Mouse (Mus musculus) liver, embryonic 13.5 days (tissue): ENCODE results near the gene Pdss2. TPM values are rescaled to one million over a fixed set of nuclear protein-coding genes. Genes with fewer than 3 reads are reported as not detected.

Experiments used
- ATAC-seq: fragments of 200-750 bp; cut with Nextera tagmentation; 2 replicates; pipeline ENCODE4 v1.8.0; 2017; ENCODE audit warnings: low read depth, mild to moderate bottlenecking, moderate number of reproducible peaks, moderate library complexity
- DNase-seq: peaks from one replicate; pipeline ENCODE4 v3.0.0; 2022
- H3K27ac ChIP-seq: fragments of 300-500 bp; sonication (generic); 2 replicates; pipeline ENCODE4 v1.5.1; 2015; ENCODE audit warnings: moderate library complexity, mild to moderate bottlenecking, inconsistent platforms
- H3K27me3 ChIP-seq: fragments of 300-500 bp; sonication (generic); 2 replicates; pipeline ENCODE4 v1.6.1; 2015; ENCODE audit warnings: mild to moderate bottlenecking, inconsistent platforms
- H3K36me3 ChIP-seq: fragments of 300-500 bp; sonication (generic); 2 replicates; pipeline ENCODE4 v1.6.1; 2015; ENCODE audit warnings: mild to moderate bottlenecking, inconsistent platforms
- H3K4me1 ChIP-seq: fragments of 300-500 bp; sonication (generic); replicated peaks from 2 replicates; pipeline ENCODE4 v1.6.1; 2015; ENCODE audit warnings: inconsistent platforms
- H3K4me2 ChIP-seq: fragments of 300-500 bp; sonication (generic); 2 replicates; pipeline ENCODE4 v1.6.1; 2015; ENCODE audit warnings: inconsistent platforms, mild to moderate bottlenecking, moderate library complexity
- H3K4me3 ChIP-seq: fragments of 300-500 bp; sonication (generic); replicated peaks from 2 replicates; pipeline ENCODE4 v1.5.1; 2015; ENCODE audit warnings: mild to moderate bottlenecking, inconsistent platforms
- H3K9ac ChIP-seq: fragments of 300-500 bp; sonication (generic); 2 replicates; pipeline ENCODE4 v1.6.1; 2015; ENCODE audit warnings: mild to moderate bottlenecking, inconsistent platforms
- H3K9me3 ChIP-seq: fragments of 300-500 bp; sonication (generic); replicated peaks from 2 replicates; pipeline ENCODE4 v1.6.1; 2016; ENCODE audit warnings: inconsistent platforms
- WGBS: fragments of 180-500 bp; shearing (Covaris S2); methylation state at CpG from one replicate; pipeline ENCODE4 v1.1.7; 2015; ENCODE audit not compliant: insufficient replicate concordance; 5-methylcytosine and 5-hydroxymethylcytosine counted together
- polyA plus RNA-seq: library from polyadenylated mRNA; unstranded; fragments of >200 nt; fragmentation: Nextera tagmentation; extraction: Ambion mirVana; gene quantifications from 2 replicates; pipeline ENCODE4 v1.2.1, GENCODE M21; 2015

Gene Pdss2
- polyA plus RNA-seq, 1 experiment from 2014 or later = 9.0 TPM

DNA sequence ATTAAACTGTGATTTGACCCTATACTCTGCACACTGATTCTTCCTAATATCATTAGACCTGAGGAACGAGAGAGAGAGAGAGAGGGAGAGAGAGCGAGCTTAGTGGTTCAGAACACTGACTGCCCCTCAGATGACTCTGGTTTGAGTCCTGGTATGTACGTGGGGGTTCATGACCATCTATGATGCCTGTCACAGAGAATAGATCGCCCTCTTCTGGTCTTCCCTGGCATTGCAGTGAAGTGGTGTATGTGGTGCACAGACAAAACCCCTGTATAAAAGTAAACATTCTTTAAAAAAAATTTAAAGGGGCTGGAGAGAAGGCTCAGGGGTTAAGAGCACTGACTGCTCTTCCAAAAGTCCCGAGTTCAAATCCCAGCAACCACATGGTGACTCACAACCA, 157.0 kb downstream of the Pdss2 start:
- no peak overlapping the region for H3K4me3 ChIP-seq
- no peak for ATAC-seq
- peaks cover 10% of the 10 kb centered on the region for H3K4me1 ChIP-seq
- H3K27me3 ChIP-seq = no peaks in the 10 kb centered on the region
- no peaks in the 10 kb centered on the region for H3K36me3 ChIP-seq
- H3K27ac ChIP-seq = no peak overlapping the region
- H3K9me3 ChIP-seq = no peaks in the 10 kb centered on the region
- H3K9ac ChIP-seq = no peak overlapping the region
- 27% methylated on average over 5 of the region's 5 CpGs for WGBS
- H3K4me2 ChIP-seq = no peak overlapping the region
- DNase-seq = peak; percentile 42

DNA sequence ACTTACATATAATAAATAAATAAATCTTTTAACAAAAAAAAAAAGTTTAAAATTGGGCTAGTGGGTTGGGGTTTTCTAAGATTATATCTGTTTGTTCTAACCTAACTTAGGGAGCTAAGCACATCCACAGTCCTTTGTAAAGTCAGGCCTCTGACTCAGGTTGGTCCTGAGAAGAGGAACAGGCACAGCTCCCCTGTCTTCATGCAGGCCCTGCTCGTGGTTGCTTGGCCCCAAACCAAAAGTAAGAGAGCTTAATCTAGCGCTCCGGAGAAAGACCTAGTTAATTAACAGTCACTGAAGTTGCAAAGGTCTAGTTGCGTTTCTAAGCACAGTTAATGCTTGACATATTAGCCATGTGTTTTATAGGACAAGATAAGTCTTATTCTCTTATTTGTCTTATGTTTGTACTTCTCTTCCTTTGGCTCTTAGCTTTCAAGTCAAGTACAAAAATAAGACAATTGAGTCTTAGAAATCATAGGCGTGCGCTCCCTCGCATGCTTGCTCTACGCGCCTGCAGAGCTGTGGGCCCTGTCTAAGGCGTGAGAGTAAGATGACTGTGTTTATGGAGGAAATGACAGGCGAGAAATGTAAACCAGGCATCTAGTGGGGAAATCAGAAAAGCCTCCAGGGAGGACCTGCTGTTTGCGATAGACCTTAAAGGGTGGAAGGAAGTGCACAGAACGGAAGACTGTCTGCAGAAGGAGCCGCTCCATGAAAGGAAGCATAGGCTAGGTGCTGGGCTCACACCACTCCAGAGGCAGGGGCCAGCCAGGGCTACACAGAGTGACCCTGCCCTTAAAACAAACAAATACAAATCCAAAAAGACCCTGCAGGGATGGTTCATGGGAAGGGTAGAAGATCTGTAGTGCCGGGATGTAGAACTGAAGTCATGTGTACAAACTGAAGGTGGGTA, 157.7 kb downstream of the Pdss2 start:
- Histone ChIP-seq H3K9ac (no peak overlapping the region), H3K27me3 (no peaks in the 10 kb centered on the region), H3K4me1 (peaks cover 10% of the 10 kb centered on the region), H3K9me3 (no peaks in the 10 kb centered on the region), H3K4me3 (no peak overlapping the region), H3K36me3 (no peaks in the 10 kb centered on the region), H3K4me2 (no peak overlapping the region), H3K27ac (no peak overlapping the region)
- 62% methylated on average over 15 of the region's 15 CpGs for WGBS
- no peak for DNase-seq
- no peak for ATAC-seq

GRCm38 (mm10) chr10:43382660-43383059, 161.4 kb downstream of the Pdss2 start:
- ATAC-seq = peak; percentile 62; the same call in 1 of the 2 replicates

GRCm38 (mm10) chr10:43384623-43385022, 163.3 kb downstream of the Pdss2 start:
- no peaks in the 10 kb centered on the region for H3K9me3 ChIP-seq
- DNase-seq = no peak
- H3K4me1 ChIP-seq = peaks cover 17% of the 10 kb centered on the region
- peak; percentile 77 for ATAC-seq
- no peak overlapping the region for H3K4me3 ChIP-seq
- no peaks in the 10 kb centered on the region for H3K36me3 ChIP-seq
- H3K9ac ChIP-seq = no peak overlapping the region
- no peaks in the 10 kb centered on the region for H3K27me3 ChIP-seq
- WGBS = 35% methylated on average over 5 of the region's 5 CpGs
- H3K4me2 ChIP-seq = no peak overlapping the region
- H3K27ac ChIP-seq = no peak overlapping the region

More at GRCm38 (mm10) chr10:43382660-43383059, 161.4 kb downstream of the Pdss2 start:
- Histone ChIP-seq H3K36me3 (no peaks in the 10 kb centered on the region), H3K4me2 (no peak overlapping the region), H3K27ac (no peak overlapping the region), H3K9ac (no peak overlapping the region), H3K27me3 (no peaks in the 10 kb centered on the region), H3K9me3 (no peaks in the 10 kb centered on the region), H3K4me3 (no peak overlapping the region), H3K4me1 (peaks cover 21% of the 10 kb centered on the region)
- 78% methylated on average over 3 of the region's 3 CpGs for WGBS
- DNase-seq = peak; percentile 15

DNA sequence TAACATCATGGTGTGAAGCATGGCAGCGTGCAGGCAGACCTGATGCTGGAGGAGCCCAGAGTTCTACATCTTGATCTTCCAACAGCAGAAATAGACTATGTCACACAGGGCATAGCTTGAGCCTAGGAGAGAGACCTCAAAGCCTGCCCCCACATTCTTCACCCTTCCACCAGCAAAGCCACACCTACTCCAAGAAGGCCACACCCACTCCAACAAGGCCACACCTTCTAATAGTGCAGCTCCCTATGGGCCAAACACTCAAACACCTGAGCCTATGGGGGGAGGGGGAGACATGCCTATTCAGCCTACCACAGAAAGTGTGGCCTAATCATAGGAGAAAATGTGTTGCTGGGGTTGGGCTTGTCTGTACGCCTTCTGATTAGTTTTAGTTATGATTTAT, 171.6 kb downstream of the Pdss2 start:
- DNase-seq (no peak), ATAC-seq (no peak)
- 76% methylated on average over 2 of the region's 2 CpGs for WGBS
- no peaks in the 10 kb centered on the region for H3K9me3 ChIP-seq
- no peaks in the 10 kb centered on the region for H3K27me3 ChIP-seq
- H3K4me2 ChIP-seq = no peak overlapping the region
- peaks cover 9% of the 10 kb centered on the region for H3K36me3 ChIP-seq
- no peak overlapping the region for H3K9ac ChIP-seq
- 0 out of 2 replicates have a peak, but pooled peaks cover 6% of the 10 kb centered on the region for H3K4me1 ChIP-seq
- no peak overlapping the region for H3K27ac ChIP-seq
- no peak overlapping the region for H3K4me3 ChIP-seq

DNA sequence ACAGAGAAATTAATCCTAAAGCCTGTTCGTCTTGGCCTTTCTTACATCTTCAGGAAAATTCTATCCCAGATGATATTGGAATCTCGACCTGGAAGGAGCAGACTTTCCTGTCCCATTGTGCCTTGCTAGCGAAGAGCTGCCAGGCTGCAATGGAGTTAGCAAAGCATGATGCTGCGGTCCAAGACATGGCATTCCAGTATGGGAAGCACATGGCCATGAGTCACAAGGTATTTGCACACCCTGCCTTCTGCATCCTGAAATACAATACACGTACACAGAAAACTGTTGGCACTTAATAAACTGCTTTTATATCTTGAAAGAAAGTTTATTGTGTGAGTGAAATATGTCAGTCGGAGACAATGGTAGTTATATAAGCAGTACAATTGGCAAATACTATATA, 172.5 kb downstream of the Pdss2 start:
- no peak for DNase-seq
- Histone ChIP-seq H3K9ac (no peak overlapping the region), H3K4me3 (no peak overlapping the region), H3K4me1 (0 out of 2 replicates have a peak, but pooled peaks cover 6% of the 10 kb centered on the region), H3K4me2 (no peak overlapping the region), H3K36me3 (peaks cover 9% of the 10 kb centered on the region), H3K9me3 (no peaks in the 10 kb centered on the region), H3K27ac (no peak overlapping the region), H3K27me3 (no peaks in the 10 kb centered on the region)
- ATAC-seq = no peak
- WGBS = 72% methylated on average over 6 of the region's 6 CpGs

GRCm38 (mm10) chr10:43395824-43396223, 174.5 kb downstream of the Pdss2 start:
- Histone ChIP-seq H3K9me3 (no peaks in the 10 kb centered on the region), H3K27ac (no peak overlapping the region), H3K4me3 (no peak overlapping the region), H3K27me3 (no peaks in the 10 kb centered on the region), H3K4me1 (0 out of 2 replicates have a peak, but pooled peaks cover 6% of the 10 kb centered on the region), H3K36me3 (peaks cover 9% of the 10 kb centered on the region), H3K4me2 (no peak overlapping the region), H3K9ac (no peak overlapping the region)
- DNase-seq (no peak), ATAC-seq (no peak)
- WGBS = 65% methylated on average over 4 of the region's 4 CpGs

DNA sequence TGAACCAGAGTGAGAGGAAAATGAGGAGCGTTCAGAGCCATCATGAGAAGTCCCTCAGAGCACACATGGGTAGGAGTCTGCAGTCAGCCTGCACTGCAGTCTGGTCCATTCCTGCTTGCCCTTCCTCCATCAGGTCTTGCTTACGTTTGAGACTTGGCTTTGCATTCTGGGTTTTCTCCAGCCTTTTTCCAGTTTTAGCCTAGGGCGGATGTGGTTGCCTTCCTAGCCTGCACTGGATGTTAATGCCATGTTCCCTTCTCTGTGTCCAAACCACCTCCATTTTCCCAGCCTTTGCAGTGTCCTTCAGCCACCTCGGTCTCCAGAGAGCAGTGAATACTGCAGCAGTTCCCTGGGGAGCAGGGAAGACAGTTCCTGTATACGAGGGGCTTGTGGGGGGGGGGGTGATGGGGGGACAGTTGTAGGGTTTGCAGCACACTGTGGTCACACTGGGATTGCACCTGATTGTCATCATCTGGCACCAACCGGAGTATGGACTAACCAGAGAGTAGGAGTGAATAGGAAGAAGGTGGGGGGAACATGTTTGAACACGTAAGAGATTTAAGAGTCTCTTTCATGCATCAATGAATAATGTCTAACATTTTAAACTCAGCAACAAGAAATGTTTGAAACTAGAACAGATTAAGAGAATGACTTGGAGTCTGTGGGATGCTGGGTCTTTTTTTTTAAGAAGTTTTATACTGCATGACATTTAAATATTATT, 178.5 kb downstream of the Pdss2 start:
- ATAC-seq = no peak
- no peak overlapping the region for H3K9ac ChIP-seq
- no peak for DNase-seq
- H3K36me3 ChIP-seq = peaks cover 9% of the 10 kb centered on the region
- no peak overlapping the region for H3K4me2 ChIP-seq
- H3K9me3 ChIP-seq = no peaks in the 10 kb centered on the region
- H3K27me3 ChIP-seq = no peaks in the 10 kb centered on the region
- no peak overlapping the region for H3K27ac ChIP-seq
- no peak overlapping the region for H3K4me3 ChIP-seq
- 0 out of 2 replicates have a peak, but pooled peaks cover 6% of the 10 kb centered on the region for H3K4me1 ChIP-seq
- WGBS = 71% methylated on average over 7 of the region's 7 CpGs

DNA sequence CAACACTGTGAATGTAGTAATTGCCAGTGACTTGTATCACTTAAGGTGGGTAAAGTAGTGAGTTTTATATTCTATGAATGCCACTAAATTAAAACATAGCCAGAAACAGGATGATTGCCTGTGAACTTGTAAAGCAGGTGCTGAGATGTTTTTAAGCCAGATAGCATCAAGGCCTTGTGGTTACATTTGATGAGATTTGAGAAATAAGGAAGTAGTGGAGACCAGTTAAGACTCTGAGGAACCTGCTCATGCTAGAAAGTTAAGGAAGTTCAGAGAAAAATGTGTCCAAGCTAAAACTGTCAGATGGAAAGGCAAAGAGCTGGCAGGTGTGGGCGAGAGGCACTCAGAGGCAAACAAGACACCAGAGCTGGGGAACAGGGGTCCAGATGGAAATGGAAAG, 184.8 kb downstream of the Pdss2 start:
- H3K9me3 ChIP-seq = no peaks in the 10 kb centered on the region
- H3K9ac ChIP-seq = no peak overlapping the region
- ATAC-seq (no peak), DNase-seq (no peak)
- 0 out of 2 replicates have a peak, but pooled peaks cover 2% of the 10 kb centered on the region for H3K36me3 ChIP-seq
- no peaks in the 10 kb centered on the region for H3K4me1 ChIP-seq
- H3K27me3 ChIP-seq = no peaks in the 10 kb centered on the region
- WGBS = 50% methylated on average over 1 of the region's 1 CpGs
- no peak overlapping the region for H3K4me2 ChIP-seq
- H3K27ac ChIP-seq = no peak overlapping the region
- H3K4me3 ChIP-seq = no peak overlapping the region

DNA sequence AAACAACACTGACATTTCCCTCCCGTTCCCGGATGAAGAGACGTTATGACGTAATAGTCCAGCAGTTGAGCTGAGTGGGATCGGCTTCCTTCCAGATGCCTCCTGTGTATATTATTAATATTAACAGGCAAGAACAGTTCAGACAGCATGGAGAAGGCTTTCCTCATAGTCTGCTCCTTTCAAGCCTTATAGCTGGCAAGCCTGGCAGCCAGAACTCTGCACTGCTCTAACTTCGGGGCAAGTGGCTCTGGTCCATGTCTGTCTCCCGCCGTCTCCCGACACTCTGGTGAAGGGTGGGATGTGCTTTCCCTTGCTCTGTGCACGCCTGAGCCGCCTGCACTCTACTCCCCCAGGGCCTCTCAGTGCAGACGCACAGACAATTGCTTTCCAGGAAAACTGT, 185.6 kb downstream of the Pdss2 start:
- H3K9me3 ChIP-seq = no peaks in the 10 kb centered on the region
- no peak overlapping the region for H3K4me2 ChIP-seq
- 83% methylated on average over 12 of the region's 12 CpGs for WGBS
- DNase-seq = no peak
- no peaks in the 10 kb centered on the region for H3K27me3 ChIP-seq
- no peaks in the 10 kb centered on the region for H3K4me1 ChIP-seq
- H3K9ac ChIP-seq = no peak overlapping the region
- ATAC-seq = no peak
- no peak overlapping the region for H3K27ac ChIP-seq
- no peak overlapping the region for H3K4me3 ChIP-seq
- 0 out of 2 replicates have a peak, but pooled peaks cover 2% of the 10 kb centered on the region for H3K36me3 ChIP-seq

DNA sequence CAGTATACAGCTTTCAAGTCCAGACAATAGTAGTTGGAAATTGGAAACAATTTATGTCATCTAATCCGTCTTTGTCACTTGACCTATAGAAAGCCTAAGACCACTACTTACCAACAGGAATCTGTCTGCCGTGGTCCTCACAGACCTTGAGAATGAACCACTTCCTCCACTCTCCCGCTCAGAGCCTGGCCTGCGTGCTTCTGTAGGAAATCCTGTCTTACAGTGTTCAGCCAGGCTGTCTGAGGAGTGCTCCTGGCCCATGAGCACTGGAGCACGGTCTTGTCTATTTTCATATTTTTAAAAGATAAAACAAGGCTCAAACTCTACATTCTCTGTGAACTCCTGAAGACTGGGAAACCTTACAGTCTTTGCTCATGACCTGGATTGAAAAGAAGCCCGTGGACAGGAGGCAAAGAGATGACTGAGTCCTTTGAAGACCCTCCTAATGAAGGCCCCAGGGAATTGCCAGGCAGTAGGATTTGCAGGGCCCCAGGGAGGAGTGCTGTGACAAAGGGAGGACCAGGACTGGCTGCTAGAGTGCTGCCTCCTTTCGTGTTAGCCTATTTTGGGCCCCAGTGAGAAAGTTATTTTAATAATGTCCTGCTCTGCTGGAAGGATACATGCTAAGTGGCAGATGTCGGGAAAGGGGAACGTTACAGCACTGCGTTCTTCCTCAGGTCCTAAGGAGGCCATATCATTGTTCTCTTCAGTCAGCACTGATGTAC, 188.4 kb downstream of the Pdss2 start:
- Histone ChIP-seq H3K9ac (no peak overlapping the region), H3K4me3 (no peak overlapping the region), H3K4me1 (no peaks in the 10 kb centered on the region), H3K4me2 (no peak overlapping the region), H3K36me3 (0 out of 2 replicates have a peak, but pooled peaks cover 2% of the 10 kb centered on the region), H3K27me3 (no peaks in the 10 kb centered on the region), H3K9me3 (no peaks in the 10 kb centered on the region), H3K27ac (no peak overlapping the region)
- whole genome bisulfite sequencing = 63% methylated on average over 10 of the region's 10 CpGs
- no peak for ATAC-seq
- DNase-seq = no peak
